In genomic region chr11:61930098-61930517, GRCm38 (mm10) we compare ENCODE assay signal across 8 mouse cellular contexts. TPM values are rescaled to one million over a fixed set of nuclear protein-coding genes. Genes with fewer than 3 reads are reported as not detected.
A peak's percentile ranks its signal among the peaks of the same experiment; 100 is the strongest.
DNase-seq lines count a peak whose midpoint lies in the region; ATAC-seq lines count a peak whose summit lies in the region.

Akap10 (minus strand) TSS chr11:61930252.

- no peaks in the 10 kb centered on the region for H3K36me3 ChIP-seq in hindbrain, embryonic 12.5 days

- no peaks in the 10 kb centered on the region for H3K9me3 ChIP-seq in hindbrain, embryonic 12.5 days (replicated peaks)

- peak within 1 kb of the TSS; percentile 91 for H3K4me3 ChIP-seq in hindbrain, embryonic 12.5 days

- H3K9ac ChIP-seq in hindbrain, embryonic 12.5 days: peak within 1 kb of the TSS; percentile 93

- peak; percentile 93 for ATAC-seq in hindbrain, embryonic 12.5 days (ENCODE audit: low FRiP score)

- peak; percentile 98 for DNase-seq in NIH3T3 (ENCODE audit: low read depth)
- peak; percentile 96 to 97 for DNase-seq in cerebellum, postnatal 10 days
- peak; percentile 93 for DNase-seq in frontal cortex, postnatal 10 days (ENCODE audit: low spot score in 2 of 2)
- DNase-seq in layer of hippocampus, postnatal 14 days (ENCODE audit: low spot score in 2 of 2): peak; percentile 93 to 95
- peak; percentile 95 for DNase-seq in lung, postnatal 14 days
- peak; percentile 86 for DNase-seq in retina, adult 2 months (ENCODE audit: low read depth, low spot score)
- peak; percentile 93 to 95 for DNase-seq in thymus, postnatal 36 days

- peak within 1 kb of the TSS; percentile 97 for H3K27ac ChIP-seq in hindbrain, embryonic 12.5 days

- H3K4me2 ChIP-seq in hindbrain, embryonic 12.5 days (replicated peaks): peak within 1 kb of the TSS; percentile 70

- no peaks in the 10 kb centered on the region for H3K27me3 ChIP-seq in hindbrain, embryonic 12.5 days

- peaks cover 19% of the 10 kb centered on the region for H3K4me1 ChIP-seq in hindbrain, embryonic 12.5 days

- under 1% methylated on average over 41 of the region's 43 CpGs for WGBS in hindbrain, embryonic 12.5 days

RNA-seq across cellular contexts. Expression of gene Akap10, which starts in this region (rescaled TPM):
- 18.9 and 19.7 TPM in 2 replicates for polyA plus RNA-seq in hindbrain, embryonic 12.5 days (2016; fragmentation: Nextera tagmentation; extraction: Ambion mirVana)
- total RNA-seq in layer of hippocampus, postnatal 14 days (2021): 10 to 100 TPM; 31.2 to 33.9 TPM

Comparison
In these comparisons a context has a peak if more than half of its experiments do, and no peak if none do; other contexts are left out.
1. Peak in every context shown above with its lines: DNase-seq, ATAC-seq, H3K4me3 ChIP-seq and H3K27ac ChIP-seq.